Mouse (Mus musculus): ENCODE data around the gene Itga5.

Itga5 gene

DNA sequence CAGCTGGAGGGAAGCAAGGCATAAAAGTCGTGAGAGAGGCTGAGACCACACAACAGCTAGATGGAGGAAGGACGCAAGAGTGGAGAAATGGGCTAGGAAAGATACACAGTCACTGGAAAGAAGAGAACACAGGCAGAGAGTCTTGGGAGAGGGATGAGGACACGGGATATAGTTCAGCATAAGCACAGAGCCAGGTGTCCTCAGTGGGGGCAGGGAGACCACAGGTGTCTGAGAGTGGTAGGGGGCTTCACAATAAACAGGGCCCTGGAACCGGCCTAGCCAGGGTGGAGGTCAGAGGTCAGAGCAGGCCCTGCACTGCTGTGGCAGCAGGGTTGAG lies 27.8 kb downstream of the Itga5 start:
- no peak for DNase-seq

DNA sequence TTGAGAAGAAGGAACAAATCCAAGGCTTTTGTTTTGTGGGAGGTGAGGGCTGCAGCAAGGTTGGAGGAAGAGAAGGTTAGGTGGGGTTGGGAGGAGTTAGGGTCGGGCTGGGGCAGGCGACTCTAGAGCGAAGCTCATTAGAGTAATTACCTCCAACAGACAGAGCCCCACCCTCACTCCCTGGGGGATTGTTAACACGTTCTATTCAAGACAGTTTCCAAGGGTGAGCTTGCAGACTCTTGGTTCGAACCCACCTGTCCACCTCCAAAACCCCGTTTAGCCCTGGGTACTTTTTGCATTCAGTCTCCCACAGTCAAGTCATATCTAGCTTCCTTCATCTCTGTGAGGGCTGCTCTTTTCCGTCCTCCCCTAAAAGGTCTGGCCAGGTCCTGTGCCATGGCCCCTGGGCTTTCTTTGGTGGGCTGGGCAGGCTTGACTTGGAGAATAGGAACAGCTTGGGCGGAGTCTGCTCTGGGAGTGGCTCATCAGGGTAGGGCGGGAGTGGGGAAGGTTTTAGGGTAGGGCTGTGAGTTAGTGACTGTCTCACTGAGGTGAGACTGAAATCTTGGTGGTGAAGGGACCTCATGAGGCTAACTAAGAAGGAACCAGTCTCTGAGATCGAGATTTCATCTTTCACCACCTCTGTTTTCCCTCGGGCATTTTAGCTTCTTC lies 29.4 kb downstream of the Itga5 start:
- DNase-seq, result no peak

DNA sequence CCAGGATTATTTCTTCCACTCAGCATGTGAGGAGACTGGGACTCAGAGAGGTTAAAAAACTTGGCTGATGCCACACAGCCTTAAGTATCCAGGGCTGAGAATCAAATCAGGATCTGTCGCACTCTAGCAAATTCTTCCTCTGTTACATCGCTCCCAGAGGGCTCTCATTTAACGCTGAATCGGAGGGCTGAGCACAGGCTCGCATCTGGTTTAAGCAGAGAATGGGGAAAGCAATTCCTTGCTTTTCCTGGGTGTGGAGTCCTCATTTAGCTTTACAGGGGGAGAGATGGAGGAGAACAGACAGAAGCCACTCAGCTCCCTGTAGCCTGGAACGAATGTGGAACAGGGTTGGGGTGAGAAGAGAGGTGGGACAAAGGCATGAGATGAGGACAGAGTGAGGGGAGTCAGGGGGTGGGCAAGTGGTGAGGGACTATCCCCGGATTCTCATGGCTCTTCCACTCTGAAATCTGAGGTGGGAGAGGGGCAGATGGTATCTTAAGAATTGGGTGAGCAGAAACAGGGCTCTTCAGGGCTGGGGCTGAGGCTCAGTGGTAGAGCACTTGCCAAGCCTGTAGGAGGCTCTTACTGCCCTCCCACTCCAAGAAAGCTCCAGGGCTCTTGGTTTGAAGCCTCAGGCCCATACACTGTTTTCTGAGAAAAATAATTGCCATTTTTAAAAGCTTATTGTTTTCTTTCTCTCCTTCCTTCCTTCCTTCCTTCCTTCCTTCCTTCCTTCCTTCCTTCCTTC lies 30.9 kb downstream of the Itga5 start:
- DNase-seq, result no peak

DNA sequence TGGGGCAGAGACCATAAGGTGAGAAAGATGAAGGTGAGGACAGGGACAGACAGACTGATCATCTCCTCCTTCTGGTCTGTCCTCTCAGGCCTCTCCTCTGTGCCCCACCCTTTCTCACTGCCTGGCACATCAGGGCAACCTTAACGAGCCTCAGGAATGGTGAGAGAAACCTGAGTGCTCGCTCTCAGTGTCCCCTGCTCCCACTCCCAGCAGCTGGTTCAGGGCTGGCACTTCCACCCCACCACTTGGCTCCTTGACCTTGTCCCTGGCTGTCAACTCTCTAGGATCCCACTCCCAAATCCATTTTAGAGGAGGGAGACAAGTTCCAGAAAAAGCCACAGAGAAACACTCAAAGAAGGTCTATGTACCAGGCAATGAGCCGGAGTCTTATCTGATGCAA lies 31.5 kb downstream of the Itga5 start:
- DNase-seq, result no peak

DNA sequence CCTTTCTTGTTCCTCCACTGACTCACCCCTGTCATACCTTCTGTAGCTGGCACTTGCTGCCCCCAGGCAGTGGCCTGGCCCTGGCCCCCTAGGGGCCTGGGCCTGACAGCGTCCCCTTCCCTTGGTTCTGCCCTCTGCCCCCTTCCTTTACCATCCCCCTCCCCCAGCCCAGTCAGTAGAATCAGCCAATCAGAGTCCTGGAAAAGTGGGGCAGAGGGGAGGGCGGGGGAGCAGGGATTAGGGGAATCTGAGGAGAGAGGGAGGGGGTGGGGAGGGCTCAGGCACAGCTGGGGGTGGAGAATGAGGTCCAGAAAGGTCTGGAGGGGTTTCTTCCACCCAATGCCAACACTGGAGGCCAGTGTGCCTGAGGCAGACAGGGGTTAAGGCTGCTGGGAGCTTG lies 32.4 kb downstream of the Itga5 start:
- DNase-seq, result no peak

DNA sequence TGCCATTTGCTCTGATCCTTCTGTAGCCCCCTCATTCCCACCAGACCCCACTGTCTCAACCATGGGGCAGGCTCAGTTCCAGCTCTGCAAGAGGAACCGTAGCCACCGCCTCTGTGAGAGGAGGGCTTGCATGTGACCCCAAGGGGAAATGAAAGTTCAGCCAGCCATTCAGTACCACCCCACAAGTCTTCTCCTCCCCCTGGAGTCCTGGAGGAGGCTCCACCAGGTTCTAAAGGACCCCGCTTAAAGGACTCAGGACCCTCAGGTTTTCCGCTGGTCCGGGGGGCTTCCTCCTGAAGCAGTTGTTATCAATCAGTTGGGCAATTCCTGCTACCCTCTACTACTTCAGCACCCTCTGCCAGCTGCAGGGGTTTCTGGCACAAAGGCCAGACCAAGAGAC lies 32.8 kb downstream of the Itga5 start:
- DNase-seq, result no peak

DNA sequence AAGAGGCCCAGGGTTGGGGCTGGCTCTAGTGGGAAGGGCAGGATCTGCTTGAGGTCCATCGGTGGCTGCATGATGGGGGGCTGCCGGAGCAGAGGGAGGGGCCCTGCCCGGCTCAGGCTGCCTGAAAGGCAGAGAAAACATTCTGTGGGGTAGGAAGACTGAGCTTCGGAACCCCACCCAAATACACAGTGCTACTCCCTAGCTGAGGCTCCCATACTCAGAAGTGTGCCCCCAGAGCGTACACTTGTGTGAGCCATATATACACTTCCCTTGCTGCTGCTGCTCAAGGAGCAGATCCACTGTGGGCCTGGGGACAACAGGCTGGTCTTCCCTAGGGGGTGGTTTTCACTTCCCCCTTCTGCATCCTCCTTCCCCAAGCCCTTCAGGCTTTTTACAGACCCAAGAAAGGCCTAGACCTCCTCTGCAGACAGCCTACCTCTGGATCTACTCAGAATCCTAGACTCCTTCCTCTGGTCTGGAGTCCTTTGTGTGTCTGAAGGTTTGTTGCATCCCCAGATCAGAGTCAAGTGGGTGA lies 33.4 kb downstream of the Itga5 start:
- no peak for DNase-seq

DNA sequence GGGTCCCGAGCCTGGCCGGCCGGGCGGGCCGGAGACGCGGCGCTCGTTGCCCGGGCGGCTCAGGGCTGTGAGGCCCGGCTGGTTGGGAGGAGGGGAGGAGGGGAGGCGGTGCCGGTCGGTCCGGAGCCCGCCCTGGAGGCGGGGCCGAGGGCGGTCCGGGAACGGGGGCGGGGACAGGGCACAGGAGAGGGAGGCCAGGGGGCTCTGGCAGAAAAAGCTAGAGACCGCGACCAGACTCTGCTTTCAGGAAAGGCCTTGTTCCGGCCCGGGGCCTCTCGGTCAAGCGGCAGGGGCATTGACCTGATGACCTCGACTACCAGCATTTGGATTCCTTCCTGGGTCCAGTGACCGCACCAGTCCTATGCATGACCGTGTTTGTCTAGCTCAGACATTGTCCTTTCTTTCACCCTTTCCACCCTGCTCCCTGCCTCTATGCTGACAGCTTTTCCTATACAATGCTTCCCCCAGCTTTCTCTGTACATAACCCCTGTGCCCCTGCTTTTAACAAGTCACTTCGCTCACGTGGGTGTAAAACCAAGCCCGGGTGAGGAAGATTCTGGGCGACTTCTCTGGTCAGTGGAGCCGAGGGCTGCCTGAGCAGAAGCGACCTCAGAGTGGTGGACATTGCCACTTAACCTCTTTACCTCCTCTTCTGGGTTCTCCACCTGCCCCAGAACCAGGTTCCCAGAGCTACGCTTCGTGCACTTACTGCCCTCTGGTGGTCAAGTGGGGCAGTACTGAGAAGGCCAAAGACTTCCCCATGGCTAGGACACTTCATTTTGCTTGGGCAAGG lies 42.9 kb downstream of the Itga5 start:
- DNase-seq, result peak; percentile 84 to 86

DNA sequence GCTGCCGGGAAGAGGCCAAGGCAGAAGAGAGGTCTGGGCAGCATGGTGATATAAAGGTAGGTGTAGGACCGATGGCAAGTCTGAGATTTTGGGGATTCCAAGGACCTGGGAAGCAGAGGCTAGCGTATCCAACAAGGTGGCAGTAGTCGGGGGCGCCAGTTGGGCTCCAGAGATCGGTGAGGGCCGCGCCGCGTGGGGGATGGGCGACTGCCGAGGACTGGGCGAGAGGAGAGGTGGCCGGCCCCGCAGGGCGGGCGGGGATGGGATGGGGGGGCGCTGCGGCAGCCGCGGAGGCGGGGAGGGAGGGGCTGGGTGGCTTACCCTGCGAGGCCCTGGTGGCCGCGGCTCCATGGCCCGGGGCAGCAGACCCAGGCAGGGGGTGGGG lies 43.5 kb downstream of the Itga5 start:
- DNase-seq, result no peak

DNA sequence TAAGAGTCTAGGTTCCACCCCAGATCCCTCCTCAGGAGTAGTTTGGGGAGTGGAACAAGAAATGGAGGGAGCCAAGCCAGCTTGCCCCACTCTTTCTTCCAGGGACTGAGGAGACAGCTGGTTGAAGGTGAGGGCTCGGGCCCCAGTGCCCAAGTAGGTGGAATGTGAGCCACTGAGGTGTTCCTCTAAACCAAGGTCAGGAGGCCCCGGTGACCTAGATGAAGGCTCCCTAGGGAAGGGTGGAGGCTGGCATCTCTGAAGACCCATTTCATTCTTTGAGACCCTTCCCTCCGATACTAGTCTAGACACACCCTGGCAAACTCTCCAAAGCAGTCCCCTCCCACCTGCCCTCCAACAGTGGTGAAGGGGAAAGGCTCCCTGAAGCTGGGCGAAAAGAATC lies 44.2 kb downstream of the Itga5 start:
- no peak for DNase-seq

DNA sequence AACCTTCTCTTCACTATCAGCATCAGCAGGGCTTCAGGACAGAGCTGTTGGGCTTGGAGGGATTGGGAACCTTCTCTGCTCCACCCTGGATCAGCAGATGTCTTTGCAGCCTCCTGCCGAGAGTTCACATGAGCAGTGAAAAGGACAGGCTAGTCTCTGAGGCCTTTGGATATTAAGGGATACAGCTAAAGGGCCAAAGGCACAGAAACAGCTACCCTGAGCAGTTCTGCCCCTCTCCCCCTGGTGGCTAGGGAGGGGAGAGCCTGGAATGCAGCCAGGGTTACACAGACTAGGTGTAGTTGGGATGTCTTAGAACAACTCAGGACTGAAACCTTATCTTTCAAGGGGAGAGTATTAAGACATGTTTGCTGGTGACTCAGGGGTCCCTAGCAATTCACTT lies 45.5 kb downstream of the Itga5 start:
- DNase-seq, result no peak

DNA sequence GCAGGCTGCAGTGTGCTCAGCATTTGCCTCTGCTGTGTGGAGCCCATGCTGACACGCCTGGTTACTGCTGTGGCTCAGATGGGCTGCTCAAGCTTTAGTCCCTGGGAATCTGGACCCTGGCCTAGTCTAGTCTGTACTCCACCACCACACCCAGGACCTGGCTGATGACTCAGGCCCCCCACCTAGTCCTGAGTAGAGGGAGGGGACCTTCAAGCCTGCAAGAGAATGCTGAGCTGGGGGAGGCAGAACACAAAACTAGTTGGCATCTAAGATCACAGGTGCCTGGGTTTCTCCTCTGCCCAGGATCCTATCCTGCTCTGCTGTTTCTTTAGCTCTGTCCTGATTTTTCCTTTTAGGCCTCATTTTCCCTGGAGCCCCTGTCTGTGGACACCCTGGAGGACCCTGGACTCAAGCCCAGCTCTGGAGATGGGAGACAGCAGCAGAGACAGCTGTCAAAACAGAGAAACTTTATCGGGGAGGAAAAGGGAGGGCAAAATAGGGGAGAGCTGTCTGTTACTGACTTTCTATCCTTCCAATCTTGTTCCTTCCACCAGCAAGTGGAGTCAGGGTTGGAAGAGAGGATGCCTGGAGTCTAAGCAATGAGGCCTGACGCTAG lies 48.3 kb downstream of the Itga5 start:
- no peak for DNase-seq

DNA sequence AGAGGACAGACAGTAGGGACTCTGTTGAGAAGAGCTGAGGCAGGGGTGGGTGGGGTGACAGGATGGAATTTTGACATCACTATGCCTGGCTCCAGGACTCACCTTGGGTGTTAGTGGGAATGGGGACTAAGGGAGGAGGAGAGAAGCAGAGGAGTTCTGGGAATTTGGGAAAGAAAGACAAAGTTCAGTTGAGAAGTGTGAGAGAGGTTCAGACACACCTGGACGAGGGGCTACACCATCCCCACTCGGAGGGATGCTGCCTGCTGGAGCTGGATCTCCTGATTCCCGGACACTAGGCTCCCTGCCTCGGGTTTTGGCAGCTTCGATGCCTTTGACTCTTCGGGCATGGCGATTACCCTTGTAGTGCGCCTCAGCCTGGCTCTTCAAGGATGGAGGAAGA lies 48.8 kb downstream of the Itga5 start:
- DNase-seq, result no peak

DNA sequence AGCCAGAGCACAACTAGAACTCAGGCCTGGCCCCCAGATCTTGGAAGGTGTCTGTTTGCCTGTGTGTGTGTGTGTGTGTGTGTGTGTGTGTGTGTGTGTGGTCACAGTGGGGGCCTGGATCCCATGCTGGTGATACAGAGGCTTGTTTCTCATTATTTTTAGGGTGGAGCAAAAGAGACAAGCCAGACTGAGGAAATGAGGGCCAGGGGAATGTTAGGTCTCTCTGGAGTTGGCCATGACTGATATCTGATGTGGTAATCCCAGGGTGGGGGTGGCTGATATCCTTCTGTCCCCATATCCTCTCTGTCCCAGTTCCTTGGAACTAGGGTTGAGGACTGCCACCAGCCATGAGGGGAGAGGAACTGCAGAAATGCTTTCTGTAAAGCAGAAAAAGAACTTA lies 49.4 kb downstream of the Itga5 start:
- DNase-seq, result no peak

DNA sequence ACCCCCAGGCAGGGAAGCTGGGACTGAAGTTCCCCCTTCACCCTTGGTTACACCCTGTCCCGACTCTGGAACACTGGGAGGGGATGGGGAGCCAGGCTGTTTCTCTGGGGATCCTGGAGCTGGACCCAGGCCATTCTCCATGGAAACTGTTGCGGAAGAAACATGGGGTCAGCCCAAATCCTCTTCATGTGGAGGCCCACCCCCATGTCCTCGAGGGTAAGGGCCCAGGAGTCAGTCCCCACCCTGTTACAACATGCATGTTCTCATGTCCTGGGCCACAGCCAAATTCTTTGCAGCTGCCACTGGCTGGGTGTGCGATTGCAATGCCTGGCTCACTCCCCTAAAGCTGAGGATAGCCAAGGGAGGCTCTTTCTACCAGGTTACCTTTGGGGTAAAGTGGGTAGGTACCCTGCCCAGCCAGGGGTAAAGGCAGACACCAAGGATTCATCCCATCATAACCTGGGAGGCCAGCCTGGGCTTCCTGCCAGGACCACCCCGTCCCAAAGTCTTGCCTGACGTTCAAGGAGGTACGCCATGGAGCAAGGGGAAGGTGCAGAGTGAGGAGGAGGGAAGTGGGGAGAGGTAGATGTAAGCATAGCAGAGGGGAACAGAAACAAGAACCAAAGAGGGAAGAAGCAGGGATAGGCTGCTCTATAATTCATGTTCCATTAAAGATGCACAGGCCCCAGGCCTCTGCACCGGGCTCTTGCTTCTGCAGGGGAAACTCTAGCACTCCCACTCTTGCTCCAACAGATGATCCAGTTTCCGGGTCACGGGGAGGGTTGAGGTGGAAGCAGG lies 50.4 kb downstream of the Itga5 start:
- DNase-seq, result no peak

DNA sequence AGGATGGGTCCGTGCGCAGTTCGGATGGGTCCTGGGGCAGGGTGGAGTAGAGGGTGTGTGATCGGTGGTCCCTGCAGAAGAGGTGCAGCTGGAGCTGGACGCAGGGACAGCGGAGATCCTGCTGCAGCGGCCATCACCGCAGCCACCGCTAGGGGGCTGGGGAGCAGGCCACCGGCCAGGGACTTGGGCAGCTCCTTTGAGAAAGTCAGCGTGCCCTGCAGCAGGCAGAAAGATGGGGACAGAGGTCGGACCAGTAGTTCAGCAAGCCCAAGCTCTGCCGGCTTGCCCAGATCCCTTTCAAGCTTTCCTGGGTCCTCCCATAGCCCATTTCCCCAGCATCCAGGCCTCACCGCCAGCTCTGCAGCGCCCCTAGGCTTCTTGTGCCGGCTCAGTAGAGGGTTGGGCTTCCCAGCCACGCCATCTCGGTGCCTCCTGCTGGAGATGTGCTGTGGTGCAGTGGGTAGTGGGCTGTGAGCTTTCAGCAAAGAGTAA lies 51.5 kb downstream of the Itga5 start:
- DNase-seq, result no peak

DNA sequence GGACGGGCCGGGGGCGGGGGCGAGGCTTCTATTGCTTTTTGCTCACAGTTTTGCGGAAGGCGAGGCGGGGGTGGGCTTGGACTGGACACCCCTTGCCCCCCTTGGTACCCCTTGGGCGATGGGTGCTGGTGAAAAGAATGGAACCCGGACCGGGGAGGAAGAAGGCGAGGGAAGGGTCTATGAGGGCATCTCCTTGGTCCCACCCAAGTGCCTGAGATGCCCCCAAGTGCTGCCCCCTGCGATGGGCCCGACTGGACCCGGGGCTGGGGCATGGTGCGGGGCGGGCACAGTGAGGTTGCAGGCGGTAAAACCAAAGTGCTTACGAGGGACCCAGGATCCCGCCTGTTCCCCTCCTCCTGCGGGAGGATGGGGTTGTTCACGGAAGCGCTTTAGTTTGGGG lies 52.4 kb downstream of the Itga5 start:
- no peak for DNase-seq

DNA sequence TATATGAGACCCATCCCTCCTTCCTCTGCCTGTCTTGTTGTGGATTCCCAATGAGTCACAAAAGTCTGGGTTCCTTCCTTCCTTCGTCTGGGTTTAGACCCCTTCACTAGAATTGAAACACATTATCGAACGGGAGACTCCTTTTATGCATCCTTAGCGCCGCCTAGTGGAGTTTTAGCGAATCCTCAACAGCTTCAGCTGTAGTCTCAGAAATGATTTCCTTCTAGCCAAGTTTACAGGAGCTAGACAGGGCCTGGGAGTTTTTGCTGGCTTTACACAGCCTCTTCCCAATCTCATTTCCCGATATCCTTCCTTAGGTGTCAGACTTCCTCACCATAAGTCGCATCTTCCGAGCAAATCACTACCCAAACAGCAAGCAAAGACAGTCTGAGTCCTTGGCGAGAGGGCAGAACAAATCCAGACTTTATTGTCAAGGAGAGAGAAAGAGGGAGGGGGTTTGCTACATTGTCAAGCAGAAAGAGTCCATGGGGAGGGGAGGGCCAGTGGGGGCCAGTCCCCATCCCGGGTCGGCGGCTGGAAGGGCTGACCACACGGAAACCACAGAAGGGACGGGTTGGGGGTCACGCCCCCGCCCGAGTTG lies 53.0 kb downstream of the Itga5 start:
- peak in 1 of 2 experiments; percentile 37 for DNase-seq

DNA sequence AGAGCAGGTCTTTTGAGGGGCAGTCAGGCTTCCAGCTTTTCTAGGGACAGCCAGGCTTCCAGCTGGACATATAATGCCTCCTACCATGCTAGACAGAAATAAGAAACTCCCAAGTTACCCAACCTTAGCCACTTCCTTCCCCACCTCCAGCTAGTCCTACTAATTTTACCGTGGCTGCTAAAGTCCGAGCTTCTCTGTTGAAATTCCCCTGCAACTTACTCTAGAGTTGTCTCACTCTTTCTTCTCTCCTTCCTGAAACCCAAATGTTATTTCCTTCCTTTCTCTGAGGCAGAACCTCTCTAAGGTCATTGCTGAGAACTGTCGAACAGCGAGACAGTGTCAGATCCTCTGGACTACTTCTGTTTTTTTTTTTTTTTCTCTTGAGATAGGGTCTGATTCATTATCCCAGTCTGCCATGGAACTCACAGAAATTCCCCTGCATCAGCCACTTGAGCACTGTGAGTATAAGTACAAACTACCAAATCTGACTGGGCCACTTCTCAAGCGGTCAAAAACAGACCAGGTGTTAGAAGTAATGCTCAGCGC lies 56.1 kb downstream of the Itga5 start, which contains the start of gene Gpr84:
Gene Gpr84, minus strand, starts transcription at position 248 of the 546 bp plus-strand sequence.
- DNase-seq, result no peak

DNA sequence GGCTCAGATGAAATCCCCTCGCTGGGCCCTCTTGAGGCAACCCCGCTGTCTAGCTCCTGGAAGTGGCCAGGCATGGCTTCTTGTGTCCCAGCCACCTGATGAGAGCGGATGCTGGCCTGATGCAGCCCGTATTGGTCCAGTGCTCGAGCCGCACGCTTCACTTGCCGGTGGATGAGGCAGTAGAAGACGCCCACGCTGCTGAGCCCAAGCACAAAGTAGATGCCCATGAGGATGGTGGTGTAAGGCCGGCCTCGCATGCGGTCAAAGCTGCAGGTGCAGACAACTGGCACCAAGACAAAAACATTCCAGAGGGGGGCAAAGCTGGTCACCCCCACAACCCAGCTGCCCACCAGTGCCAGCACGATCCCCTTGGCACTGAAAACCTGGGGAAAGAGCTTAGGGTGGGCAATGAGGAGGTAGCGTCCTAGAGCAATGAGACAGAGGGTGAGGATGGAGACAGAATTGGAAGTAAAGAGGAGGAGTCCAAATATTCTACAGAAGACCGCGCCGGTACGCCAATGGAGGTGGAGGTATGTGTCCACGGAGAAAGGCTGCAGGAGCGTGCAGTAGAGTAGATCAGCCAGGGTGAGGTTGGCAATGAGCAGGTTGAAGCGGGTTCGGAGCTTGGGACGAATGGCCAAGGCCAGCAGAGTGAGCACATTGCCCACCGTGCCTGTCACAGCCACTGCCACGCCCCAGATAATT lies 57.5 kb downstream of the Itga5 start:
- no peak for DNase-seq
